Mouse (Mus musculus) liver, adult 2 months (tissue): ENCODE results near the gene 9530068E07Rik. TPM values are rescaled to one million over a fixed set of nuclear protein-coding genes. Genes with fewer than 3 reads are reported as not detected.

Experiments used
- DNase-seq: peaks from one replicate; pipeline ENCODE4 v3.0.0-alpha.2; 2011; ENCODE audit warnings: low read depth, low spot score; ENCODE audit errors: extremely low read depth
- H3K27ac ChIP-seq: fragments of 200-500 bp; replicated peaks from 2 replicates; pipeline ENCODE4 v1.5.1; 2012; ENCODE audit warnings: low read depth, mild to moderate bottlenecking, control low read depth, inconsistent platforms, low read length; ENCODE audit not compliant: insufficient read depth
- H3K27me3 ChIP-seq: fragments of 200-500 bp; 2 replicates; pipeline ENCODE4 v1.6.1; 2012; ENCODE audit warnings: mild to moderate bottlenecking, moderate library complexity, low read length, inconsistent platforms; ENCODE audit not compliant: control insufficient read depth, insufficient read depth
- H3K36me3 ChIP-seq: fragments of 200-500 bp; 2 replicates; pipeline ENCODE4 v1.6.1; 2012; ENCODE audit warnings: low read length, inconsistent platforms; ENCODE audit not compliant: control insufficient read depth, insufficient read depth
- H3K4me1 ChIP-seq: fragments of 200-500 bp; 2 replicates; pipeline ENCODE4 v1.6.1; 2011; ENCODE audit warnings: low read length; ENCODE audit not compliant: control insufficient read depth, insufficient read depth
- H3K4me3 ChIP-seq: fragments of 200-500 bp; 2 replicates; pipeline ENCODE4 v1.5.1; 2011; ENCODE audit warnings: low read depth, mild to moderate bottlenecking, control low read depth, low read length, moderate library complexity; ENCODE audit not compliant: insufficient read depth
- H3K79me2 ChIP-seq: fragments of 200-500 bp; 2 replicates; pipeline ENCODE4 v1.6.1; 2012; ENCODE audit warnings: inconsistent platforms, mild to moderate bottlenecking, low read length, moderate library complexity; ENCODE audit not compliant: control insufficient read depth, insufficient read depth
- H3K9ac ChIP-seq: fragments of 200-500 bp; 2 replicates; pipeline ENCODE4 v1.6.1; 2012; ENCODE audit warnings: low read depth, mild to moderate bottlenecking, control low read depth, inconsistent platforms, low read length
- CTCF ChIP-seq: fragments of 200-500 bp; IDR thresholded peaks from 2 replicates; pipeline ENCODE4 v1.5.1; 2011; ENCODE audit warnings: low read depth, low read length, control low read depth
- POLR2A ChIP-seq: fragments of 200-500 bp; IDR thresholded peaks from 2 replicates; pipeline ENCODE4 v1.6.1; 2011; ENCODE audit warnings: low read length, control low read depth; ENCODE audit not compliant: insufficient read depth; ENCODE audit errors: extremely low read depth
- WGBS: fragments of 180-500 bp; shearing (Covaris S2); methylation state at CpG from one replicate; pipeline ENCODE4 v1.1.7; 2018; 5-methylcytosine and 5-hydroxymethylcytosine counted together
- polyA plus RNA-seq: library from polyadenylated mRNA; depleted of rRNA; stranded (reverse); fragments of >200 nt; gene quantifications from 2 replicates; pipeline ENCODE4 v1.2.3, GENCODE M21; 2012
- total RNA-seq: library from RNA; depleted of rRNA; stranded (reverse); fragments of >200 nt; gene quantifications from 2 replicates; pipeline ENCODE4 v1.2.3, GENCODE M21; 2014

Gene 9530068E07Rik
- total and polyA plus RNA-seq, 2 experiments = 110 to 111 TPM

DNA sequence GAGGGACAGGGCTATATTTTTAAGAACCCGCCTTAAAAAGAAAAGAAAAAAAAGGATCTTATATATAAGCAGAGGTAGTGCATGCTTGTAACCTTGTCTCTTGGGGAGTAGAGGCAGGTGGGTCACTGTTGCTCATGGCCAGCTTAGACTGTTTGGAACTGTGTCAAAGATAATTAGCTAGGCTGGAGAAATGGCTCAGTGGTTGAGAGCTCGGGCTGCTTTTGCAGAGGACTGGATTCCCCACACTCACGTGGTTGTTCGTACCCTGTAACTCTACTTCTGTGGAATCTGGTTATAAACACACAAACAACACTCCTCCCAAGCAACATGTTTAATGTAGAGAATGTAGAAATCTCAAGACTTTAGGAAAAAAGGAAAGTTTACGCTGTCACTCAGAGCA, 8.0 kb downstream of the 9530068E07Rik start:
- Histone ChIP-seq H3K4me1 (peaks cover 15% of the 10 kb centered on the region), H3K27me3 (no peaks in the 10 kb centered on the region), H3K36me3 (peaks cover 32% of the 10 kb centered on the region), H3K9ac (no peak overlapping the region), H3K27ac (no peak overlapping the region), H3K4me3 (no peak overlapping the region), H3K79me2 (peaks cover 18% of the 10 kb centered on the region)
- WGBS = 90% methylated on average over 5 of the region's 5 CpGs
- no peak for DNase-seq
- TF ChIP-seq POLR2A = no peak
- TF ChIP-seq CTCF = no peak

DNA sequence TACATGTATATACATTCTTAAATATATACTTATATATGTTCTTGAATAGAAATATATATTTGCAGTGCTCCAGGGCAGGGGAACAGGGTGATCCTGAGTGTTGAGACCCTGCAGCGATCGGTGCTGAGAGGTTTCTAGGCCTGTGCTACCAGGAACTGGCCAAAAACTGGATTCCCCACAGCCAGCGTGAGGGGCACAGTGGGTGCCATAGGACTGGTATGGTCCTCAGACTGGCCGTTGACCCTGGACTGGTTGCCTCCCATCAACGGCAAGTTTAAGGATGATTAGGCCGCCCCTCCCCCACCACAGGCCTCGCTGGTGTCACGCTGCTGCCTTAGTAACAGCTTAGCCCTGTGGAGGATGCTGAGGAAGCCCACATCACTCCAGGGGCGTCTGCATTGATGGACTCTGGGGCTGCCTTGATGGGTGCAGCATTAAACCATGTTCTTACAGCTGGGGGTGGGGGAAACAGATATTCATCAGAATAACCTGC, 9.0 kb downstream of the 9530068E07Rik start:
- DNase-seq = no peak
- no peak overlapping the region for H3K4me3 ChIP-seq
- H3K36me3 ChIP-seq = peaks cover 32% of the 10 kb centered on the region

DNA sequence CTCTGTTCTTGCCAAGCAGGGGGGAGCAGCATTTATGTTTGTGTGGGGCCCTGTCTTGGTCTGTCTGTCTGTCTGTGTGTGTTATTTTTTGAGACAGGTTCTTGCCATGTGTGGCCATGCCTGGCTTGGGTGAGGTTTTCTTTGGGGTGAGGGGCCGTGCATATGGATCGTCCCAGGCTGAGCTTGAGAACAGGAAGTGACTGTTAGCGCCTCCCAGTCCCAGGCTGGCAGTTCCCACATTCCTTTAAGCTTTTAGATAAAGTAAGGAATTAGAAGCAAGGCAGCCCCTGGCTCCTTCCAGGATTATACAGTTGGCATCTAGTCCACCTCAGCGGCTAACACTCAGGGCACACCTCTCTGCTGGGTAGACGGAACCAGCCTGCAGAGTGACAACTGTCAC, 13.1 kb downstream of the 9530068E07Rik start:
- H3K9ac ChIP-seq = no peak overlapping the region
- 71% methylated on average over 5 of the region's 5 CpGs for WGBS
- no peak overlapping the region for H3K27ac ChIP-seq
- no peaks in the 10 kb centered on the region for H3K27me3 ChIP-seq
- no peak for TF ChIP-seq POLR2A
- no peak for TF ChIP-seq CTCF
- no peak overlapping the region for H3K4me3 ChIP-seq
- no peaks in the 10 kb centered on the region for H3K4me1 ChIP-seq
- no peak for DNase-seq
- H3K79me2 ChIP-seq = no peaks in the 10 kb centered on the region
- peaks cover 20% of the 10 kb centered on the region; the same call in 1 of the 2 replicates for H3K36me3 ChIP-seq

More for the DNA sequence above, 9.0 kb downstream of the 9530068E07Rik start:
- Histone ChIP-seq H3K9ac (no peak overlapping the region), H3K27me3 (no peaks in the 10 kb centered on the region), H3K27ac (no peak overlapping the region), H3K79me2 (peaks cover 12% of the 10 kb centered on the region), H3K4me1 (peaks cover 12% of the 10 kb centered on the region)
- TF ChIP-seq POLR2A (no peak), CTCF (no peak)
- WGBS = 87% methylated on average over 9 of the region's 9 CpGs

DNA sequence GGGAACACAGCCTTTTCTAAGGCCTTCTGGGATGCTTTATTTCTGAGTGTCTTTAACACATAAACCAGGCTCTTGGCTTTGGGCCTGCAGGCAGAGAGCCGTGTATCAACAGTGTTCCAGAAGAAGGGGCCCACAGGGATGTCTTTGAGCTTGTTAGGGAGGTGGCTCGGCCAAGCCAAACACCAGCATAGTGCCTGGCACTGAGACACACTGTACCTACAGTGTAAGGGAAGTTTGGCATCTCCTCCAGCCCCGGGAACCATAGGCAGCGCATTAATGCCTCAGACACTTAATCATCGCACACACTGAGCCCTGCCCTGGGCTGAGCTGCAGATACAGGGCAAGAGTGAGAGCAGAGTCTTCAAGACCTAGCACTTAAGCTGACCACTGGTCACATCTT, 22.1 kb downstream of the 9530068E07Rik start:
- H3K9ac ChIP-seq = no peak overlapping the region
- no peak for DNase-seq
- H3K4me1 ChIP-seq = peaks cover 7% of the 10 kb centered on the region
- H3K27me3 ChIP-seq = no peaks in the 10 kb centered on the region
- H3K79me2 ChIP-seq = no peaks in the 10 kb centered on the region
- no peak overlapping the region for H3K4me3 ChIP-seq
- WGBS = 55% methylated on average over 5 of the region's 5 CpGs
- no peak for TF ChIP-seq POLR2A
- no peak for TF ChIP-seq CTCF
- H3K27ac ChIP-seq = no peak overlapping the region
- no peaks in the 10 kb centered on the region for H3K36me3 ChIP-seq

DNA sequence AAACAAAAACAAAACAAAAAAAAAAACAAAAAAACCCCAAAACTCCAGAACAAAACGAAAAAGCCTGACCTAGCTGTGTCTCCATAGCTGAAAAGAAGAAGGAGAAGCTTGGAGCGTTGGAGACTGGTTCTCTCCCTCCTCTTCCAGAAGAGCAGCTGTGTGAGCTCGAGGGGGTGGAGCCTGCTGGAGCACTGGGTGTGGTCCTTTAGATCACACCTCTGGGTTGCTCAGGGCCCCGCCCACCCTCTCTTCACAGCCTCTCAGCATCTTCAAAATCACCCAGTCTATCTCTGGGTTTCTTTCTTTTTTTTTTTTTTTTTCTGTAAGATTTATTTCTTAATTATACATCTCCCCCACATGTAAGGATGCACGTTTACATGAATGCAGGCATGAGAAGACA, 23.0 kb downstream of the 9530068E07Rik start:
- TF ChIP-seq CTCF (no peak), POLR2A (no peak)
- Histone ChIP-seq H3K4me3 (no peak overlapping the region), H3K4me1 (peaks cover 7% of the 10 kb centered on the region), H3K36me3 (no peaks in the 10 kb centered on the region), H3K27me3 (no peaks in the 10 kb centered on the region), H3K9ac (no peak overlapping the region), H3K27ac (no peak overlapping the region), H3K79me2 (no peaks in the 10 kb centered on the region)
- DNase-seq = no peak
- WGBS = 65% methylated on average over 5 of the region's 5 CpGs

DNA sequence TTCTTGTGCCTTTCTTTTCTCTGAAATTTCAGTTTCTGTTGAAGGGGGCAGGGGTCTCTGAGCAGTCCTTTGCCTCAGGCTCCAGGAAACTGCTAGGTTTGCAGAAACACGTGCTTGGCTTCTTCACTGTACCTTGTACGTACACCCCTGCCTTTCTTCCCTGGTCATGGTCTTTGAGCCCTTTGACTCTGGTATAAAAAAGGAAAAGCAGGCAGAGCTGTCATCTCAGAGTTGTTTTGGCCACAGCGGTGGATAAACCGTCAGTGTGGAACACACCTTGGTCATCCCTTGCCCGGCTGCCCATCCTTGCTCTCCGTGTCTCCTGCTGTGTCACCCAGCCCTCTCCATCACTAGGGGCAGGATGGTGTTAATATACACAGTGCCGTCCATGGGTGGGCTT, 23.6 kb downstream of the 9530068E07Rik start:
- Histone ChIP-seq H3K79me2 (no peaks in the 10 kb centered on the region), H3K9ac (no peak overlapping the region), H3K4me3 (no peak overlapping the region), H3K4me1 (peaks cover 7% of the 10 kb centered on the region), H3K27me3 (no peaks in the 10 kb centered on the region), H3K36me3 (no peaks in the 10 kb centered on the region), H3K27ac (no peak overlapping the region)
- 91% methylated on average over 7 of the region's 7 CpGs for WGBS
- TF ChIP-seq CTCF (no peak), POLR2A (no peak)
- DNase-seq = no peak
